ENCODE assay signal across 7 mouse cellular contexts in the genomic region with DNA sequence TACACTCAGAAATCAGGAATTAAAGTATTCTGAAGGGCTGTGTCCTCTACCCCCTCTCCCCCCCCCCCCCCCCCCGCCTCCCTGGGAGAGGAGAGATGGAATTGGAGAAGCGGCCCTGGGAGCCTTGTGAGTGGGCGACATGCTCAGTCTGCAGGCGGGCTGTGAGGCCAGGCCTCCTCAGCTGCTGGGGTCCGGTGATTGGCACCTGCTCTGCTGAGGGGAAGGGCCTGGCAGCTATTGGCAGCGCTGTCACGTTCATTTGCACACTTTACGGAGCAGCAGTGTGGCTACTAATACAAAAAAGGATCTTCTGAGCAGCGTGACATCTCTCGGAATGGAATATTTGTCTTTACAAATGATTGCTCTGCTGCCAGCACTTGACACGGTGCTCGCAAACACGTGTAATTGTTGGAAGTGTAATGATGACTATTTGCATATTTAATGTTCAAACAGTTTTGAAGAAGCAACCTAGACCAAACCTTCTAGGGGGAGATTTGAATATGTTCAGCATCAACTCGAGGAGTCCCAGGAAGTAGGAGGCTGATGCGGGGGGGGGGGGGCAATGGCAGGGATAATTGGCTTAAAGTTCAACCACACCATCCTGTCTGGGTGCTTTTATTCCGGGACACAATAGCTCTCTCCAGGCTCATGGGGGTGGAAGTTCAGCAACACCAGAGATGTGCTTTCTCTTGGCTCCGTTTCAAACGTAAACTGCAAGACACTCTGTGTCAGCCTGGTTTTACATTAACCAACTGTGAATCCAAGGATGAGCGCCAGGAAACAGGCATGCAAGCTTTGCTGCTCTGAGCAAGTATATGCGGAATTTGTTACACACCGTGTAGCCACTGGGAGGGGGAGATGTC.
DNase-seq lines count a peak whose midpoint lies in the region; ATAC-seq and TF ChIP-seq lines count a peak whose summit lies in the region.

No protein-coding gene starts in this region.

- 27% methylated on average over 20 of the region's 21 CpGs for whole genome bisulfite sequencing in stomach, embryonic 14.5 days
- WGBS in stomach, postnatal 0 days: 37% methylated on average over 20 of the region's 21 CpGs
- WGBS in hindbrain, embryonic 13.5 days: 18% methylated on average over 20 of the region's 21 CpGs

- peak; percentile 56; the same call in 1 of the 2 replicates for ATAC-seq in stomach, embryonic 14.5 days (ENCODE audit: insufficient number of reproducible peaks, insufficient read depth, low FRiP score, low read depth)
- no peak for ATAC-seq in stomach, postnatal 0 days (ENCODE audit: low FRiP score, low TSS enrichment)
- peak; percentile 87 for ATAC-seq in hindbrain, embryonic 13.5 days (ENCODE audit: low FRiP score)

- no peak overlapping the region for H3K4me3 ChIP-seq in stomach, embryonic 14.5 days (ENCODE audit: low read depth, low read length)
- no peak overlapping the region for H3K4me3 ChIP-seq in stomach, postnatal 0 days (ENCODE audit: low read depth, low read length)
- H3K4me3 ChIP-seq in hindbrain, embryonic 13.5 days: peak overlapping the region; percentile 18
- peak overlapping the region; percentile 25 for H3K4me3 ChIP-seq in left cerebral cortex, adult 2 months

- no peaks in the 10 kb centered on the region for H3K36me3 ChIP-seq in stomach, embryonic 14.5 days (ENCODE audit: control insufficient read depth, insufficient read depth, low read length)
- no peaks in the 10 kb centered on the region for H3K36me3 ChIP-seq in stomach, postnatal 0 days (ENCODE audit: control insufficient read depth, insufficient read depth, low read length)
- no peaks in the 10 kb centered on the region for H3K36me3 ChIP-seq in hindbrain, embryonic 13.5 days

- TF ChIP-seq CTCF in stomach, postnatal 0 days (IDR thresholded peaks at IDR 0.05; ENCODE audit: low read depth): no peak
- no peak for TF ChIP-seq CTCF in left cerebral cortex, adult 2 months (IDR thresholded peaks at IDR 0.05)

- no peaks in the 10 kb centered on the region for H3K27me3 ChIP-seq in stomach, embryonic 14.5 days (ENCODE audit: control insufficient read depth, insufficient read depth, low read length)
- H3K27me3 ChIP-seq in stomach, postnatal 0 days (ENCODE audit: control insufficient read depth, insufficient read depth, low read length): no peaks in the 10 kb centered on the region
- H3K27me3 ChIP-seq in hindbrain, embryonic 13.5 days: peaks cover 3% of the 10 kb centered on the region; the same call in 1 of the 2 replicates

- no peak overlapping the region for H3K27ac ChIP-seq in stomach, embryonic 14.5 days (ENCODE audit: low read length)
- no peak overlapping the region for H3K27ac ChIP-seq in stomach, postnatal 0 days (replicated peaks)
- peak overlapping the region; percentile 69 for H3K27ac ChIP-seq in hindbrain, embryonic 13.5 days
- H3K27ac ChIP-seq in left cerebral cortex, adult 2 months: no peak overlapping the region

- no peak for DNase-seq in stomach, postnatal 0 days (ENCODE audit: low spot score)
- DNase-seq in left cerebral cortex, adult 2 months (ENCODE audit: extremely low spot score in 1 of 2, low spot score in 2 of 2): no peak
- DNase-seq in retina, embryonic 14.5 days (ENCODE audit: low spot score): peak; percentile 63
- DNase-seq in urinary bladder, postnatal 10 days (ENCODE audit: low spot score): no peak
- DNase-seq in natural killer cell, adult 2 months (ENCODE audit: low spot score in 2 of 2): no peak

- H3K9me3 ChIP-seq in stomach, embryonic 14.5 days (ENCODE audit: control insufficient read depth, low read depth, low read length): no peaks in the 10 kb centered on the region
- no peaks in the 10 kb centered on the region for H3K9me3 ChIP-seq in stomach, postnatal 0 days (ENCODE audit: control insufficient read depth, low read length)
- no peaks in the 10 kb centered on the region for H3K9me3 ChIP-seq in hindbrain, embryonic 13.5 days

- no peak overlapping the region; the same call in 1 of the 2 replicates for H3K4me2 ChIP-seq in stomach, embryonic 14.5 days (replicated peaks; ENCODE audit: low read depth, low read length)
- H3K4me2 ChIP-seq in stomach, postnatal 0 days (replicated peaks; ENCODE audit: low read depth): no peak overlapping the region
- H3K4me2 ChIP-seq in hindbrain, embryonic 13.5 days: peak overlapping the region; percentile 48

- intact Hi-C loops in left cerebral cortex, adult 2 months (cut with DNase I): loop anchor here (5.0 to 10.0 kb wide), 5 partner anchors 283 to 1089 kb away; no protein-coding TSS in a partner anchor

- no peak for TF ChIP-seq EP300 in stomach, postnatal 0 days (optimal IDR thresholded peaks at IDR 0.05)

- H3K9ac ChIP-seq in stomach, embryonic 14.5 days (replicated peaks; ENCODE audit: low read depth, low read length): no peak overlapping the region
- H3K9ac ChIP-seq in stomach, postnatal 0 days (ENCODE audit: low read length): no peak overlapping the region
- peak overlapping the region; percentile 39; the same call in 1 of the 2 replicates for H3K9ac ChIP-seq in hindbrain, embryonic 13.5 days

- peaks cover 6% of the 10 kb centered on the region; the same call in 1 of the 2 replicates for H3K4me1 ChIP-seq in stomach, embryonic 14.5 days (ENCODE audit: control insufficient read depth, insufficient read depth, low read length)
- no peaks in the 10 kb centered on the region for H3K4me1 ChIP-seq in stomach, postnatal 0 days (replicated peaks; ENCODE audit: control insufficient read depth, insufficient read depth)
- peaks cover 42% of the 10 kb centered on the region for H3K4me1 ChIP-seq in hindbrain, embryonic 13.5 days (replicated peaks)

Comparison
In these comparisons a context has a peak if more than half of its experiments do, and no peak if none do; other contexts are left out.
1. H3K4me3 ChIP-seq: peak in hindbrain, embryonic 13.5 days (single experiment) and left cerebral cortex, adult 2 months (single experiment); none in stomach, embryonic 14.5 days (single experiment) and stomach, postnatal 0 days (single experiment).